Mouse (Mus musculus) MEL (cell line): ENCODE measurements around the gene Il20. TPM values are rescaled to one million over a fixed set of nuclear protein-coding genes. Genes with fewer than 3 reads are reported as not detected.

ENCODE experiments used
- DNase-seq: peaks from one replicate; pipeline ENCODE4 v3.0.0; 2011; ENCODE audit warnings: low read depth, low spot score
- H3K27ac ChIP-seq: 2 replicates; pipeline ENCODE4 v1.5.1; 2012; ENCODE audit warnings: low read depth, mild to moderate bottlenecking, control low read depth, low read length, moderate library complexity; ENCODE audit not compliant: control insufficient read depth
- H3K27me3 ChIP-seq, 2 experiments: fragments of 150-350 bp in 1 of 2; sonication (generic) in 1 of 2; 2 replicates each; pipeline ENCODE4 v1.6.1; 2012; ENCODE audit warnings: low read length in 2 of 2, mild to moderate bottlenecking in 2 of 2, improper control_type of control experiment in 1 of 2, moderate library complexity in 1 of 2; ENCODE audit not compliant: insufficient read depth in 2 of 2, control insufficient read depth in 1 of 2
- H3K36me3 ChIP-seq, 2 experiments: 2 replicates each; pipeline ENCODE4 v1.6.1; 2012 to 2014; ENCODE audit warnings: low read length in 2 of 2, improper control_type of control experiment in 1 of 2, inconsistent platforms in 1 of 2, mild to moderate bottlenecking in 1 of 2; ENCODE audit not compliant: insufficient read depth in 2 of 2, control insufficient read depth in 1 of 2
- H3K4me1 ChIP-seq, 2 experiments: fragments of 150-350 bp in 1 of 2; sonication (generic) in 1 of 2; 2 replicates each; pipeline ENCODE4 v1.6.1; 2012; ENCODE audit warnings: low read length in 2 of 2, improper control_type of control experiment in 1 of 2, mild to moderate bottlenecking in 1 of 2; ENCODE audit not compliant: insufficient read depth in 2 of 2, control insufficient read depth in 1 of 2
- H3K4me3 ChIP-seq, 2 experiments: fragments of 150-350 bp in 1 of 2; sonication (generic) in 1 of 2; 2 replicates each; pipeline ENCODE4 v1.5.1; 2012; ENCODE audit warnings: low read depth in 2 of 2, low read length in 2 of 2, mild to moderate bottlenecking in 2 of 2, moderate library complexity in 2 of 2, control low read depth in 1 of 2, improper control_type of control experiment in 1 of 2; ENCODE audit not compliant: control insufficient read depth in 1 of 2, insufficient read depth in 1 of 2
- H3K79me2 ChIP-seq: 2 replicates; pipeline ENCODE4 v1.6.1; 2012; ENCODE audit warnings: mild to moderate bottlenecking, low read length, moderate library complexity; ENCODE audit not compliant: control insufficient read depth, poor library complexity, insufficient read depth
- H3K9ac ChIP-seq: 2 replicates; pipeline ENCODE4 v1.6.1; 2012; ENCODE audit warnings: low read depth, mild to moderate bottlenecking, control low read depth, low read length, moderate library complexity; ENCODE audit not compliant: control insufficient read depth, poor library complexity, severe bottlenecking
- H3K9me3 ChIP-seq: fragments of 150-350 bp; sonication (generic); replicated peaks from 2 replicates; pipeline ENCODE4 v1.6.1; 2012; ENCODE audit warnings: mild to moderate bottlenecking, low read length, improper control_type of control experiment, moderate library complexity; ENCODE audit not compliant: insufficient read depth
- EP300 ChIP-seq, 2 experiments: IDR thresholded peaks; 2 replicates each; pipeline ENCODE4 v1.6.1; 2011; ENCODE audit warnings: improper control_type of control experiment in 2 of 2, low read length in 2 of 2, low read depth in 1 of 2, mild to moderate bottlenecking in 1 of 2
- GABPA ChIP-seq: IDR thresholded peaks from 2 replicates; pipeline ENCODE4 v1.6.1; 2012; ENCODE audit warnings: low read depth, mild to moderate bottlenecking, inconsistent platforms, low read length, improper control_type of control experiment, moderate library complexity
- KAT2A ChIP-seq: conservative IDR thresholded peaks from 2 replicates; pipeline ENCODE4 v1.6.1; 2012; ENCODE audit warnings: low read depth, low read length, improper control_type of control experiment, inconsistent platforms
- MAFK ChIP-seq: IDR thresholded peaks from 2 replicates; pipeline ENCODE4 v1.6.1; 2011; ENCODE audit warnings: low read depth, mild to moderate bottlenecking, low read length, improper control_type of control experiment, borderline replicate concordance
- MAX ChIP-seq: IDR thresholded peaks from 2 replicates; pipeline ENCODE4 v1.6.1; 2011; ENCODE audit warnings: low read length, improper control_type of control experiment
- MAZ ChIP-seq: IDR thresholded peaks from 2 replicates; pipeline ENCODE4 v1.6.1; 2012; ENCODE audit warnings: low read depth, mild to moderate bottlenecking, inconsistent platforms, low read length, improper control_type of control experiment
- MYC ChIP-seq: IDR thresholded peaks from 2 replicates; pipeline ENCODE4 v1.6.1; 2011; ENCODE audit warnings: low read depth, mild to moderate bottlenecking, low read length, improper control_type of control experiment, moderate library complexity
- NELFE ChIP-seq: IDR thresholded peaks from 2 replicates; pipeline ENCODE4 v1.6.1; 2011; ENCODE audit warnings: low read depth, low read length, improper control_type of control experiment
- POLR2AphosphoS2 ChIP-seq: IDR thresholded peaks from 2 replicates; pipeline ENCODE4 v1.6.1; 2011; ENCODE audit warnings: low read length, improper control_type of control experiment
- RAD21 ChIP-seq: IDR thresholded peaks from 2 replicates; pipeline ENCODE4 v1.6.1; 2011; ENCODE audit warnings: mild to moderate bottlenecking, low read depth, low read length, improper control_type of control experiment
- RCOR1 ChIP-seq: IDR thresholded peaks from 2 replicates; pipeline ENCODE4 v1.6.1; 2012; ENCODE audit warnings: low read depth, mild to moderate bottlenecking, inconsistent platforms, low read length, improper control_type of control experiment
- SMC3 ChIP-seq: IDR thresholded peaks from 2 replicates; pipeline ENCODE4 v1.6.1; 2011; ENCODE audit warnings: low read depth, low read length, improper control_type of control experiment
- TBP ChIP-seq: IDR thresholded peaks from 2 replicates; pipeline ENCODE4 v1.8.0; 2011; ENCODE audit warnings: low read depth, low read length, improper control_type of control experiment
- TCF12 ChIP-seq: IDR thresholded peaks from 2 replicates; pipeline ENCODE4 v1.6.1; 2014; ENCODE audit warnings: low read depth, mild to moderate bottlenecking, inconsistent platforms, low read length, improper control_type of control experiment, moderate library complexity
- USF1 ChIP-seq: IDR thresholded peaks from 2 replicates; pipeline ENCODE4 v1.6.1; 2014; ENCODE audit warnings: low read depth, mild to moderate bottlenecking, inconsistent platforms, low read length, improper control_type of control experiment, moderate library complexity
- ZC3H11A ChIP-seq: IDR thresholded peaks from 2 replicates; pipeline ENCODE4 v1.6.1; 2012; ENCODE audit warnings: low read depth, mild to moderate bottlenecking, inconsistent platforms, low read length, improper control_type of control experiment
- ZKSCAN1 ChIP-seq: IDR thresholded peaks from 2 replicates; pipeline ENCODE4 v1.6.1; 2012; ENCODE audit warnings: low read depth, mild to moderate bottlenecking, inconsistent platforms, low read length, improper control_type of control experiment, moderate library complexity
- ZNF384 ChIP-seq: IDR thresholded peaks from 2 replicates; pipeline ENCODE4 v1.6.1; 2012; ENCODE audit warnings: low read depth, mild to moderate bottlenecking, inconsistent platforms, low read length, improper control_type of control experiment
- polyA plus RNA-seq, 2 experiments: library from polyadenylated mRNA; stranded (reverse) in 1 of 2; unstranded in 1 of 2; fragments of >175 nt in 1 of 2; fragments of >200 nt in 1 of 2; gene quantifications; 2 replicates each; pipeline versions ENCODE4 v1.2.1 to v1.2.4; 2012; ENCODE audit warnings: low replicate concordance in 2 of 2, low read depth in 1 of 2; ENCODE audit not compliant: insufficient read length in 2 of 2, insufficient read depth in 1 of 2, missing spikeins in 1 of 2
- total RNA-seq: library from RNA; depleted of rRNA; stranded (reverse); fragments of 300-350 nt; gene quantifications from 2 replicates; pipeline ENCODE4 v1.2.3, GENCODE M21; 2012

Il20 gene
- total and polyA plus RNA-seq, 3 experiments, result not detected

- TF ChIP-seq TCF12 (no peak), TBP (no peak), USF1 (no peak), ZNF384 (no peak), RAD21 (no peak), EP300 (IDR thresholded peaks at IDR 0.05; ENCODE audit: low read depth in 1 of 2, low read length in 2 of 2) (no peak), POLR2AphosphoS2 (no peak), SMC3 (no peak), ZKSCAN1 (no peak), MYC (no peak), GABPA (no peak)
- TF ChIP-seq, all 39 proteins: peak for 0
- Histone ChIP-seq H3K9ac (no peak overlapping the region), H3K4me1 (no peaks in the 10 kb centered on the region), H3K36me3 (no peaks in the 10 kb centered on the region), H3K27me3 (peaks cover 14 to 16% of the 10 kb centered on the region in 2 experiments), H3K79me2 (no peaks in the 10 kb centered on the region), H3K4me3 (no peak overlapping the region), H3K27ac (no peak overlapping the region), H3K9me3 (no peaks in the 10 kb centered on the region)
- no peak for DNase-seq
These were observed 16.8 kb downstream of the Il20 start for GRCm38 (mm10) chr1:130894468-130894867.

GRCm38 (mm10) chr1:130893329-130894040 is 17.8 kb downstream of the Il20 start:
- TF ChIP-seq MAFK (no peak), KAT2A (no peak), NELFE (no peak), MAZ (no peak), RCOR1 (no peak), ZC3H11A (no peak), MAX (no peak), ZNF384 (no peak)
- Histone ChIP-seq H3K4me1 (no peaks in the 10 kb centered on the region), H3K9me3 (no peaks in the 10 kb centered on the region), H3K27ac (no peak overlapping the region), H3K9ac (no peak overlapping the region), H3K36me3 (no peaks in the 10 kb centered on the region), H3K79me2 (no peaks in the 10 kb centered on the region), H3K27me3 (peaks cover 14 to 22% of the 10 kb centered on the region in 2 experiments), H3K4me3 (no peak overlapping the region)
- DNase-seq, result no peak
